Mouse (Mus musculus) telencephalon, adult 2 months (tissue): ENCODE measurements around the gene Slc38a8.
A peak's percentile ranks its signal among the peaks of the same experiment; 100 is the strongest.

Source experiments
- DNase-seq: peaks from one replicate; pipeline ENCODE4 v3.0.0-alpha.2; 2011; ENCODE audit warnings: low read depth, low spot score

Gene Slc38a8

GRCm38 (mm10) chr8:119487093-119487492, 14.4 kb downstream of the Slc38a8 start:
- DNase-seq: no peak

GRCm38 (mm10) chr8:119484145-119484896, 17.2 kb downstream of the Slc38a8 start:
- no peak for DNase-seq

GRCm38 (mm10) chr8:119478684-119479083, 22.8 kb downstream of the Slc38a8 start:
- no peak for DNase-seq

GRCm38 (mm10) chr8:119468091-119468490, 33.4 kb downstream of the Slc38a8 start:
- DNase-seq: no peak

GRCm38 (mm10) chr8:119466794-119467193, 34.7 kb downstream of the Slc38a8 start:
- no peak for DNase-seq

- peak; percentile 67 for DNase-seq
Observed at GRCm38 (mm10) chr8:119466105-119466504, 35.4 kb downstream of the Slc38a8 start.

- no peak for DNase-seq
Observed at GRCm38 (mm10) chr8:119463709-119464108, 37.8 kb downstream of the Slc38a8 start.

- DNase-seq: no peak
Observed at GRCm38 (mm10) chr8:119461356-119461755, 40.1 kb downstream of the Slc38a8 start.

- DNase-seq: no peak
Observed at GRCm38 (mm10) chr8:119459724-119460123, 41.8 kb downstream of the Slc38a8 start.

GRCm38 (mm10) chr8:119456045-119456444, 45.5 kb downstream of the Slc38a8 start:
- DNase-seq: no peak

GRCm38 (mm10) chr8:119452919-119453318, 48.6 kb downstream of the Slc38a8 start:
- DNase-seq: no peak

- no peak for DNase-seq
Observed at GRCm38 (mm10) chr8:119451131-119451530, 50.4 kb downstream of the Slc38a8 start.

- DNase-seq: peak; percentile 67
Observed at GRCm38 (mm10) chr8:119449627-119450026, 51.9 kb downstream of the Slc38a8 start.

GRCm38 (mm10) chr8:119447781-119448170, 53.7 kb downstream of the Slc38a8 start:
- no peak for DNase-seq

- DNase-seq: no peak
Observed at GRCm38 (mm10) chr8:119446990-119447780, 54.3 kb downstream of the Slc38a8 start.

GRCm38 (mm10) chr8:119446211-119446989, 55.1 kb downstream of the Slc38a8 start, which contains the start of gene Necab2:
Necab2 (plus strand) TSS chr8:119446719.
- no peak for DNase-seq

GRCm38 (mm10) chr8:119442970-119443369, 58.5 kb downstream of the Slc38a8 start:
- no peak for DNase-seq

GRCm38 (mm10) chr8:119442013-119442412, 59.5 kb downstream of the Slc38a8 start:
- DNase-seq: no peak

- no peak for DNase-seq
Observed at GRCm38 (mm10) chr8:119440952-119441270, 60.6 kb downstream of the Slc38a8 start.

- DNase-seq: no peak
Observed at GRCm38 (mm10) chr8:119440250-119440951, 61.1 kb downstream of the Slc38a8 start.

GRCm38 (mm10) chr8:119439893-119440249, 61.6 kb downstream of the Slc38a8 start:
- DNase-seq: no peak

GRCm38 (mm10) chr8:119439424-119439823, 62.1 kb downstream of the Slc38a8 start:
- no peak for DNase-seq
